Mouse (Mus musculus) testis, adult 2 months (tissue): ENCODE data around the gene Actrt3. TPM values are rescaled to one million over a fixed set of nuclear protein-coding genes. Genes with fewer than 3 reads are reported as not detected.
"Not testable (repeated sequence)": the region's sequence is repeated elsewhere in the genome, so short reads cannot be mapped to it uniquely, and the experiment has no call there.

Experiments used
- H3K27ac ChIP-seq: fragments of 200-500 bp; 2 replicates; pipeline ENCODE4 v1.5.1; 2012; ENCODE audit warnings: low read depth, low read length; ENCODE audit not compliant: control insufficient read depth, insufficient read depth
- H3K27me3 ChIP-seq: fragments of 200-500 bp; 2 replicates; pipeline ENCODE4 v1.6.1; 2012; ENCODE audit warnings: mild to moderate bottlenecking, low read length, moderate library complexity; ENCODE audit not compliant: control insufficient read depth, insufficient read depth
- H3K36me3 ChIP-seq: fragments of 200-500 bp; 2 replicates; pipeline ENCODE4 v1.6.1; 2012; ENCODE audit warnings: mild to moderate bottlenecking, low read length; ENCODE audit not compliant: control insufficient read depth, insufficient read depth
- H3K4me1 ChIP-seq: fragments of 200-500 bp; 2 replicates; pipeline ENCODE4 v1.6.1; 2012; ENCODE audit warnings: low read length; ENCODE audit not compliant: control insufficient read depth, insufficient read depth
- H3K4me3 ChIP-seq: fragments of 200-500 bp; 2 replicates; pipeline ENCODE4 v1.5.1; 2012; ENCODE audit warnings: low read depth, mild to moderate bottlenecking, low read length, moderate library complexity, mixed read lengths; ENCODE audit not compliant: control insufficient read depth
- CTCF ChIP-seq: fragments of 200-500 bp; IDR thresholded peaks from 2 replicates; pipeline ENCODE4 v1.5.1; 2012; ENCODE audit warnings: low read depth, mild to moderate bottlenecking, inconsistent platforms, low read length, moderate library complexity; ENCODE audit not compliant: control insufficient read depth, insufficient read depth, insufficient replicate concordance
- POLR2A ChIP-seq: fragments of 200-500 bp; IDR thresholded peaks from 2 replicates; pipeline ENCODE4 v1.6.1; 2012; ENCODE audit warnings: low read depth, mild to moderate bottlenecking, inconsistent platforms, low read length, moderate library complexity; ENCODE audit not compliant: control insufficient read depth
- polyA plus RNA-seq: library from polyadenylated mRNA; depleted of rRNA; stranded (reverse); fragments of >200 nt; gene quantifications from 2 replicates; pipeline ENCODE4 v1.2.3, GENCODE M21; 2012; rRNA removed

Gene Actrt3
- polyA plus RNA-seq, 1 experiment = 48.8 TPM

DNA sequence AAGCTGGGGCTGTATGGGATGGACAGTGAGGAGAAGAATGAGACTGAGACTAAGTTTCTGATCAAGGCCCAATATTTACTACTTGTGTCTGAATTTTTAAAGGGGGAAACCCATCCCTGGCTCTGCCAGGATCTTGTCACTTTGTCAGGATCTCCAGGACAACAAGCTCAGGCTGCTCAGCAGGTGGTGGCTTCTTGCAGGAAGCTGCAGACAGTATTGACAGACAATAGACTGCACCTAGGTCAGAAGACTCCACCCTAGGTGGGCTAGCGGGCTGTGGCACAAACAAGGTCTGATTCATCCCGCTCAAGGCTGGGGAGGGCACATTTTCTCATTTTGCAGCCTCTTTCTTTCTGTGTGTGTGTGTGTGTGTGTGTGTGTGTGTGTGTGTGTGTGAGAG lies 26.2 kb downstream of the Actrt3 start:
- H3K27ac ChIP-seq = no peak overlapping the region
- H3K36me3 ChIP-seq = no peaks in the 10 kb centered on the region
- no peak overlapping the region for H3K4me3 ChIP-seq
- TF ChIP-seq POLR2A = no peak
- TF ChIP-seq CTCF = no peak
- no peaks in the 10 kb centered on the region for H3K4me1 ChIP-seq
- H3K27me3 ChIP-seq = no peaks in the 10 kb centered on the region

DNA sequence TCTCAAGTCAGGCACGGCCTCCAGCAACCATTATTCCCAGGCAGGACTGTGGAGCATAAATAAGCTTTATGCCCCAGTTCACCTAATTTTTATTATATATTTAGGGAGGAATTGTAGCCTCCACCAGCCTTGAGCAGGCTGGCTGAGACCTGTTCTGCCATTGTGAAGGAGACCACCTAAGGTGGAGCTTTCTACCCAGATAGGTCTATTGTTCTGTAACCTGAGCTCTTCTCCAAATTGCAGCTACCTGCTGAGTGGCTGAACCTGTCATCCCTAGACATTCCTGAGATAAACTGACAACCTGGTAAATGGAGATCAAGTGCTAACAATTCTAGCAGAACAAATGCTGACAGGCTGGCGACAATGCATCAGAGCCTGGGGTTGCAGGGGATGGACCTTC lies 33.4 kb downstream of the Actrt3 start:
- not testable (repeated sequence) for H3K27ac ChIP-seq, H3K4me3 ChIP-seq, H3K27me3 ChIP-seq, H3K4me1 ChIP-seq, H3K36me3 ChIP-seq

DNA sequence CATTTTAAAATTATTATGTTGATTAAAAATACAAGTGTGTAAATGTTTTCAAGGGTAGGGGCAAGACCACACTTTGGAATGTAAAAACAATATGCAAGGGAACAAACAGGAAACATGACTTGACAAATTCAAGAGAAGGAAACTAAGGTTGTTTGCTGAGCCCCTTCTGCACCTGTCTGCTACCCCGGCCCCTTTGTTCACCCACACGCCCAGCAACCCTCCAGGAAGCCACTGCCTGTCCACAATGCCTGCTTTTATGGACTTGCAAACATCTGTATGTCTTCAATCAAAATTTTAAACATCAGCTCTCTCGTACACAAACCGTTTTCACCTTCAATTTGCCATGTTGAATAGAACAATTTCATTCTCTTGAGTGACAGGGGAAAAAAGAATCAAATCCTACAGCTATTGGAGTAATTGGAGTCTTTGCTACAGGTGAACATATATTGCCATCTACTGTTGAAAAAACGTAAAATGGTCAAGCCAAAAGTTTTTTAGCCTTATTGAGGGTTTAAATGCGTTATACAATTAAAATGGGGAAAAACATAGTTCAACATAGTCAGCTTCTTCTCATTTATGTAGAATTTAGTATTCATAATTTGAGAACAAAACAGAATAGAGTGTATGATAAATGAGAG lies 38.9 kb downstream of the Actrt3 start:
- Histone ChIP-seq H3K36me3 (no peaks in the 10 kb centered on the region), H3K27me3 (no peaks in the 10 kb centered on the region), H3K4me1 (no peaks in the 10 kb centered on the region), H3K4me3 (no peak overlapping the region), H3K27ac (no peak overlapping the region)
- TF ChIP-seq CTCF (no peak), POLR2A (no peak)

DNA sequence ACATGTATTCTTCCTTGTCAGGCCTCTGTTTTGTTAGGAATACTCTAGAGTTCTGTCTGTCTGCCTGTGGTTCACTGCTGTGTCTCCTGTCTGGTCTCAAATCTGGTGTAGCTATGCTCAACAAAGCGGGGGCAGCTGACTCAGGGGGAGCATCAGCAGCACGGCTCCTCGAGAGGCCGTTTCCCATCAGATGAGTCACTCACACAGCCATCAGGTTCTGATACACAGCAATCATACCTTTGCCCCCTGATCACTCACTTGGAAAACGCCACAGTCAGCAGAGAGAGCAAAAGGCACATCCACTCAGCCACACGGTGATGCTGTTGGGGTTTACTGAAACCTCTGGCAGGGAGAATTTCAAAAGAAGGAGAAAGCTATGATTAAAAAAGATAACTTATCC lies 46.0 kb downstream of the Actrt3 start:
- TF ChIP-seq POLR2A = no peak
- TF ChIP-seq CTCF = no peak
- Histone ChIP-seq H3K27ac (no peak overlapping the region), H3K4me3 (no peak overlapping the region)

DNA sequence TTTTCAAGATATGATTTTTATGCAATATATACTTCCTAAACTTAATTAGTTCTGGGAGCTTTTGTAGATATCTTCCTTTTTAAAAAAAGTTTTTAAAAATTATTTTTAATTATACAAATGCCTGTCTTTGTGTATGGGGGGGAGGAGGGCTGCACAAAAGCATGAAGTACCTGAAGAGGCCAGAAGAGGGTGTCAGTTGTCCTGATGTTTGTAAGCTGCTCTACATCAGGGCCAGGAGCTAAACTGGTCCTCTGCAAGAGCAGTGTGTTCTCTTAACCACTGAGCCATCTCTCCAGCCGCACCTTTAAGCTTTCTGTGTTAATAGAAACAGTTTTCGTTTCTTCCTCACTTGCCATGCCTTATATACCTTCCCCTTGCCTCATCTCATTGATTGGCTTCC lies 49.5 kb downstream of the Actrt3 start:
- Histone ChIP-seq H3K27ac (no peak overlapping the region), H3K4me3 (no peak overlapping the region), H3K4me1 (peaks cover 12% of the 10 kb centered on the region), H3K27me3 (no peaks in the 10 kb centered on the region), H3K36me3 (no peaks in the 10 kb centered on the region)
- TF ChIP-seq CTCF (no peak), POLR2A (no peak)

More for the DNA sequence above, 46.0 kb downstream of the Actrt3 start:
- Histone ChIP-seq H3K27me3 (no peaks in the 10 kb centered on the region), H3K36me3 (no peaks in the 10 kb centered on the region), H3K4me1 (no peaks in the 10 kb centered on the region)

DNA sequence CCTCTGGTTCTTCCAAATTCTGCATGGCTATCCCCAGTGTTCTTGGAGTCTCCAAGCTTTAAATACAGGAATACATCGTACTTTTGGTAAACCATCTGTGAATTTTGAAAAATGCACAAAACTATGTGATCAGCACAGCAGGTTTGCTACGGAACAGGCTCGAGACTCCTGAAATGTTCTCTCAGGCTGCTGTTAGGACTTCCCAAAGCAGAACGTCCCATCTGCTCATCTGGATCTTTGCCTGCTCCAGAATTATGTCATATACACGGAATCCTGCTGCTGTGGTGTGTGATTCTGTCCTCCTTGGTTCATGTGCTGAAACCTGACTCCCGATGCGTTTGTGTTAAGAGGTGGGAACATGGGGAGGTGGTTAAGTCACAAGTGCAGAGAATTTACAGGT lies 50.8 kb downstream of the Actrt3 start:
- TF ChIP-seq POLR2A (no peak), CTCF (no peak)
- Histone ChIP-seq H3K4me3 (no peak overlapping the region), H3K36me3 (no peaks in the 10 kb centered on the region), H3K4me1 (peaks cover 15% of the 10 kb centered on the region), H3K27me3 (no peaks in the 10 kb centered on the region), H3K27ac (no peak overlapping the region)

DNA sequence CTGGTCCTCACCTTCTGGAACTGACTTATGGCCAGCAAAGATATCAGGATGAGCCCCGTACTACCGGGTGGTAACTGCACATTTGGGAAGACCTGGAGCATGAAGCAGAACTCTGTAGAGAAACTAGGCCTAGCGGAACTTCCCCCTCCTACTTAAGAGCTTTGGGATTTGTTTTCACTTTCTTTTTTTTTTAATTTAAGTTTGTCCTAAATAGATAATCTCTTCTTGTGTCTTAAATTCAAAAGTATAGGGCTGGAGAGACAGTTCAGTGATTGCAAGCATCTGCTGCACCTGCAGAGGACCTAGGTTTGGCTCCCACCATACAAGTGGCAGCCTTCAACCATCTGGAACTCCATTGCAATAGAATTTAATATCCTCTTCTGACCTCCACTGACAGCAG lies 51.8 kb downstream of the Actrt3 start, which contains the start of gene Mecom:
TSS of gene Mecom (minus strand) at position 101 of the 400 bp plus-strand sequence.
- peaks cover 15% of the 10 kb centered on the region for H3K4me1 ChIP-seq
- TF ChIP-seq POLR2A (no peak), CTCF (no peak)
- no peaks in the 10 kb centered on the region for H3K27me3 ChIP-seq
- no peaks in the 10 kb centered on the region for H3K36me3 ChIP-seq
- H3K4me3 ChIP-seq = peak within 1 kb of the TSS; percentile 57
- H3K27ac ChIP-seq = no peak within 1 kb of the TSS

Other genes starting within 250 kb of the Actrt3 start
- 0.19 and 0.26 TPM in 2 replicates for gene Mecom, start 51.9 kb downstream of the Actrt3 start, polyA plus RNA-seq
- gene Mynn, start 2.1 kb upstream of the Actrt3 start, polyA plus RNA-seq = 6.1 and 6.2 TPM in 2 replicates
- gene Lrriq4, start 44.6 kb upstream of the Actrt3 start, polyA plus RNA-seq = 45.2 and 45.3 TPM in 2 replicates
- gene Lrrc34, start 47.9 kb upstream of the Actrt3 start, polyA plus RNA-seq = 54.7 and 66.2 TPM in 2 replicates
- gene Lrrc31, start 99.9 kb upstream of the Actrt3 start, polyA plus RNA-seq = not detected in 2 replicates
- 2.4 and 3.0 TPM in 2 replicates for gene Samd7, start 146.4 kb upstream of the Actrt3 start, polyA plus RNA-seq
- 6.7 and 9.0 TPM in 2 replicates for gene Sec62, start 192.9 kb upstream of the Actrt3 start, polyA plus RNA-seq